Mouse (Mus musculus) hindlimb bud, embryonic 11.5 days (tissue): ENCODE measurements around the gene Ninj2.
A peak's percentile ranks its signal among the peaks of the same experiment; 100 is the strongest.
"Not testable (repeated sequence)": the region's sequence is repeated elsewhere in the genome, so short reads cannot be mapped to it uniquely, and the experiment has no call there.

Source experiments
- DNase-seq: peaks from one replicate; pipeline ENCODE4 v3.0.0-alpha.2; 2012; ENCODE audit warnings: low read depth, low spot score; ENCODE audit errors: extremely low spot score

Ninj2 gene

GRCm38 (mm10) chr6:120093100-120093499, at the start of gene Ninj2:
TSS of gene Ninj2 (plus strand) at chr6:120093350.
- DNase-seq, result no peak

DNA sequence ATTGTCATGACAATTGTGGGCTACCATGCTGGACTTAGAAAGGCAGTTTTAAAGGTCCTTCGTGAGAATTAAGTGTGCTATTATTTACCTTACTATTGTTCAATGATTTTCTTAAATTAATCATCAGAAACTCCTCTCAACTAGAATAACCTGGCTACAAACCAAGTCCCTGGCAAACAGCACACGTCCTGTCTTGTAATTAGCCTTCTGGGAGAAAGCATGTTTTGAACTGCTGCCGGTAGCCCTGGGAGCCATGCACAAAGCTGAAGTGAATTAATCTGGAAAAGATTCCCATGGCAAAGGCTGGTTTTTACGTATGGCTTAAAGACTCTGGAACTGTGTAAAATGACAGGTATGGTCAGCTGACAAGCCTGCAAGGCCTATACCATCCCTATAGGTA, 47.7 kb upstream of the Ninj2 start:
- no peak for DNase-seq

GRCm38 (mm10) chr6:120047705-120048292, 45.4 kb upstream of the Ninj2 start:
- no peak for DNase-seq

DNA sequence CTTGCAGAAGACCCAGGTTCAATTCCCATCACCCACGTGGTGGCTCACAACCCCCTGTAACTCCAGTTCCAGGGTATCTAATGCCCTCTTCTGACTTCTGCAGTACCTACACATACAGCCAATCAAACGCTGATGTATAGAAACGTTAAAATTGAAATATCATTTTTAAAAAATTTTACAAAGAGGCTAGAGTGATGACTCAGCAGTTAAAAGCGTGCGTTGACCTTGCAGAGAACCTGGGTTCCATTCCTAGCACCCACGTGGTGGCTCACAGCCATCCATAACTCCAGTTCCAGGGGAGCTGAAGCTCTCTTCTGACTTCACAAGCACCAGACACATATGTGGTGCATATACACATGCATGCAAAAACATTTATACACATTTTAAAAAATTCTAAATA, 38.7 kb upstream of the Ninj2 start:
- DNase-seq, result no peak

DNA sequence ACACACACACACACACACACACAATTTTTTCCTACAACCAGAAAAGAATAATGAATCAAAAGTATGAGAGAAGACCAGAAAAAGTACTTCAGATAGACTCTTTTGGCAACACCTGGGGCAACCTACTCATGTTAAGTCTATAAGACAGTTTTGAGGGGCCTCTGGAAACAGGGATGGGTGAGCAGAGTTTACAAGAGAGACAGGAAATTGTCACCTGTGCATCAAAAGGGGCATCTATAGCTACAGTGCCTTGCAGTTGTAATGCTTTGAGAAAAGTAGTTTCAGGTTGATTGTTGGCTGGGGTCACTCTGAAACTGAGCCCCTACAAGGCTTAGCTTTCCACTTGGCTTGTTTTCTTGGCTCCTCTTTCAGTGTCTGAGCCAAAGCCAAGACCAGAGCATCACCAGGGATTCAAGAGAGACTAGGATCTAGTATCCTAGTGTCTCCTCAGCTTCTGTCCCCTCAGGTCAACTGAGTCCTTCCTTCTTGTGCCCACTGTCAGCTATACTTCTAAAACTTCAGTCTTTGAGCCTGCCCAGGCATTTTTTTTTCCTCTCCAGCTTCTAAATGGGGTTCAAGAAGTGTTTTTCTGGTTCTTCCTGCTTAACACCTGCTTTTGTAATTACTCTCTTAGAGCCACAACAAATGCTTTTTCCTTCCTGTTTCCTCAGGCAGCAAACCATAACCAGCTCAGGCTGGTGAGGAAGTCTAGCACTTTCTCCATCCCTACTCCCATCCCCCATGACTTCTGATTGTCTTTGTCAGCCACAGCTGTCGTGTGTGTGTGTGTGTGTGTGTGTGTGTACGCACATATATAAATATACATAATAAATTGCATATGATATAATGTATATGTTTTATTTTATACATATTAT, 37.2 kb upstream of the Ninj2 start:
- DNase-seq, result no peak

GRCm38 (mm10) chr6:120062934-120063333, 30.2 kb upstream of the Ninj2 start:
- DNase-seq, result no peak

GRCm38 (mm10) chr6:120064627-120065026, 28.5 kb upstream of the Ninj2 start:
- no peak for DNase-seq

GRCm38 (mm10) chr6:120065552-120066177, 27.5 kb upstream of the Ninj2 start:
- DNase-seq, result no peak

- DNase-seq, result no peak
Measured at GRCm38 (mm10) chr6:120069546-120069945, 23.6 kb upstream of the Ninj2 start.

DNA sequence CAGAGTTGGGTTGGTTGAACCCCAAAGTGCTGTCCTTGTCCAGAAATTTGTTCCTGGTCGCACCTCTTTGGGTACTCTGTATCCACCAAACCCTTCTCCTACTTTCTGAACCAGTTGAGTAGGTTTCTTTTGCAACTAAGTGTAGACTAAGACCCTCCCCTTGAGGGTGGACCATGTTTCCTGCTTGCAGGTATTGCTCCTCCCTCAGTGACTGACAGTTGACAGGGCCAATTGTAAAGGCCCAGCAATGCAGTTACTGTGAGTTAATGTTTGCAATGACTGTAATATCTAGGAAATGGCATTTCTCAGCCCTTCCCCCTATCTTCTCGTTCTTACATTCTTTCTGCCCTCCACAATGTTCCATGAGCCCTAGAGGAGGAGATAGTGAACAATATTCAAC, 20.5 kb upstream of the Ninj2 start:
- DNase-seq, result no peak

DNA sequence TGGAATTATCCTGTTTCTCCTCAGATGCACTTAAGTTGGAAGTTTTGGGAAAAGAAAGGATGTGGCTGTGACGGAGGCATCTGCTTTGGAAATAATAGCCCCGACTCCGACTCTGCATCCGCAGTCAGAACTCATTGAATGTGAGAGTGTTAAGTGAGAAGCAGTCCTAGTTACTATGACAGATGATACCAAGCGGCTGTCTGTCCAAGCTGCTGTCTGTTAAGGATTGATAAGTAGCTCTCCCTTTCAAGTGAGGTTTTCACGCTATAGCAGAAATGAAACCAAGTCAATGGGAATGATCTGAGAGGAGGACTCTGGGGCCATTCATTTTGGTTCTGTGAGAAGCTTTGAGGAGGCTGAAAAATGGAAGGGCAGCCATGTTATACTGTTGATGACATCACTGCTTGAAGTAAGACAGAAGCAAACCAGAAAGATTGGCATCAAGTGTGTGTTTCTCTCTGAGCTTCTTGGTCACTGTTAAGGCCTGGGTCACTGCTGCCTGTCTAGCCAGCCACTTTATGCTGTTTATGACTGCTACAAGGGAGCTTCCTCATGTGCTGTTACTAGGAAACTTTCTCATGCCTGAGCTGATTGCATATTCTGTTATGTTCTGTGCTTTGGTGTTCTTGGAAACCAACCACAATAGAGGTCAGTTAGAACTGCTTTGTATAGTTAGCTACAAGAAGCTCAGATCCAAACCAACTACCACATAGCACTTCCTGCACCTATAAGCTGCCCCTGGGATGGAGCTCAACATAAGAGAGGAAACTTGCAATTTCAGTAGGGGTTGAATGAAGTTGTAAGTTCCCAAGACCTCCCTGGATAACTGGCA, 16.3 kb upstream of the Ninj2 start:
- no peak for DNase-seq

DNA sequence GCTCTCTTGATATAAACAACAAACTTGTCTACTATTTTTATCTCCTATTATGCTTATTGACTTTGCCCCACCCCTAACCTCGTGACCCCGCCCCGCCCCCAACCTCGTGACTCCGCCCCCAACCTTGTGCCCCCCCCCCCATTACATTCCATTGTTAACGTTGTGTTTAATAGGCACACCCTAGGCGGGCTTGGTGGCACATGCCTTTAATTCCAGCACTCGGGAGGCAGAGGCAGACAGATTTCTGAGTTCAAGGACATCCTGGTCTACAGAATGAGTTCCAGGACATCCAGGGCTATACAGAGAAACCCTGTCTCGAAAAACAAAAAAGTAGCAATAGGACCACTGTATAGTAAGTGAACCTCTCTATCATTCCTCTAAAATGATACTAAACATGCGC, 13.6 kb upstream of the Ninj2 start:
- DNase-seq, result no peak

- no peak for DNase-seq
Measured at GRCm38 (mm10) chr6:120081516-120081915, 11.6 kb upstream of the Ninj2 start.

- DNase-seq, result no peak
Measured at GRCm38 (mm10) chr6:120082251-120082950, 10.7 kb upstream of the Ninj2 start.

DNA sequence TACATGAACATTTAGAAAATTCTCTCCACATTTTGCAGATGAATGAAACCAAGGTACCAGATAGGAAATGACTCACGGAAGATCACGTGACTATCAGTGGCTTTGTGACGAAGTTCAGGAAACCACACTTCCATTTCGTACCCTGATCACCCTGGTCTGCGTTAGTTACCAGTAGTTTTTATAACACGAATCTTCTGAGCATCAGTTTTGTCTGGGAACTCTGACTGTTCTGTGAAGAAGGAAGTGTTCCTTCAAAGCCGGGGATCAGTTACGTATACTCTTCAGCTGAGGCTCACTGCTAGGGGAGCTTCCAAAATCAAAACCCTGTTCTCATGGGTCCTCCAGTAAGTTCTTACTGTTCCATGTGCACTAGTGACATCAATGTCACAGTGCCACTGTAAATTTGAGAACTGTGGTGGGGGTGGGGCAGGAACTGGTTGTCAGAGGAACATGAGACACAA, 10.2 kb upstream of the Ninj2 start:
- no peak for DNase-seq

GRCm38 (mm10) chr6:120083442-120083841, 9.7 kb upstream of the Ninj2 start:
- no peak for DNase-seq

DNA sequence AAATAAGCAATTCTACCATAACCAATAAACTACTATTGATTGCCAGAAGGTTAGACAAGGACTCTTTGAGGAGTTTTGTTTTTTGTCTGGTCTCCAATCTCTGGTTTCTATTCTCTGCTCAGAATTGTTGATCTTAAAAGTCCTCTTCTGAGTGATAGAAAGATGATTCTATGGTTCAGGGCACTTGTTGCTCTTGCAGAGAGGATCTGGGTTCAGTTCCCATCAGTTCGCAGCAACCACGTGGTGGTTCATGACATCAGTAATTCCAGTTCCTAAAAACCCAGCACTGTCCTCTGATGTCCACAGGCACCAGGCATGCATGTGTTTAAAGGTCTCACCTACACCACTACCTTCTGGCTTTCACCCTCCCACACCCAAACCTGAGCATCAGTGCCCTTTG, 8.2 kb upstream of the Ninj2 start:
- DNase-seq, result no peak

- no peak for DNase-seq
Measured at GRCm38 (mm10) chr6:120085832-120086231, 7.3 kb upstream of the Ninj2 start.

GRCm38 (mm10) chr6:120087041-120087440, 6.1 kb upstream of the Ninj2 start:
- DNase-seq, result not testable (repeated sequence)

GRCm38 (mm10) chr6:120090712-120091248, 2.4 kb upstream of the Ninj2 start:
- peak; percentile 49 for DNase-seq
